Comparison of ENCODE assay signal across 23 mouse cellular contexts in the genomic region with DNA sequence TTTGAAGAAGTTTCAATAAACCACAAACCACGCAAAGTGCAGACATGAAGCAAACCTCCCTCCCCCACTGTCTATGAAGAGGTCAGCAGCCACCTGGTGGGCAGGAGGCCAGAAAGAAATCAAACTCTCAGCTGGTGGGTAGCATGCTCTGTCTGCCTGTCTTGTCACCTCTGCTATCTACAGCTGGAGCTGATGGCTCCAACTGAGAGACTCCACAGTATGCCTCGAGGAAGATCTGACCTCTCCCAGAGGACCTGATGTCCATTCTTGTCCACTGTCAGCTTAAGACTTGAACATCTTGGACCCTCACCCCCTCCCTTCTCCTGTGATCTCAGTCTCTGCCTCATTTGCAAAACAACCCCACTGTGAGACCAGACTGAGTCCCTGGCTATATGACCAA.
DNase-seq lines count a peak whose midpoint lies in the region; ATAC-seq and TF ChIP-seq lines count a peak whose summit lies in the region.
"Had no signal": no experiment of that assay in that cellular context is flagged by ENCODE, and none has a peak within 500 bp of the region (broad histone marks: within the 10 kb centered on the region; RNA-seq: fewer than 3 reads in every experiment).

No protein-coding gene starts in this region.

- no peak overlapping the region for H3K27ac ChIP-seq in kidney, embryonic 14.5 days (ENCODE audit: low read depth, low read length)
- no peak overlapping the region for H3K27ac ChIP-seq in thymus, adult 2 months (ENCODE audit: control insufficient read depth, insufficient read depth, low read length)
- H3K27ac ChIP-seq: embryonic facial prominence, embryonic 13.5 days; forebrain, embryonic 13.5 days; heart, adult 2 months; heart, embryonic 15.5 days; hindbrain, embryonic 14.5 days had no signal

- H3K27me3 ChIP-seq in kidney, embryonic 14.5 days (ENCODE audit: control insufficient read depth, insufficient read depth, low read length): no peaks in the 10 kb centered on the region
- no peaks in the 10 kb centered on the region for H3K27me3 ChIP-seq in thymus, adult 2 months (ENCODE audit: control insufficient read depth, insufficient read depth, low read length)
- H3K27me3 ChIP-seq: embryonic facial prominence, embryonic 13.5 days; forebrain, embryonic 13.5 days; heart, embryonic 15.5 days had no signal

- WGBS in kidney, embryonic 14.5 days: 34% methylated on average over 2 of the region's 2 CpGs
- WGBS in thymus, adult 2 months: 68% methylated on average over 2 of the region's 2 CpGs

- TF ChIP-seq CTCF in thymus, adult 2 months (IDR thresholded peaks at IDR 0.05; ENCODE audit: borderline replicate concordance, control insufficient read depth, extremely low read depth, insufficient read depth, low read length, poor library complexity): no peak

- no peaks in the 10 kb centered on the region for H3K36me3 ChIP-seq in kidney, embryonic 14.5 days (ENCODE audit: control insufficient read depth, insufficient read depth, low read length)
- H3K36me3 ChIP-seq in thymus, adult 2 months (ENCODE audit: control insufficient read depth, insufficient read depth, low read length): no peaks in the 10 kb centered on the region
- H3K36me3 ChIP-seq: embryonic facial prominence, embryonic 13.5 days; G1E; heart, embryonic 15.5 days had no signal

- no peaks in the 10 kb centered on the region for H3K9me3 ChIP-seq in kidney, embryonic 14.5 days (ENCODE audit: control insufficient read depth, low read length)
- H3K9me3 ChIP-seq: embryonic facial prominence, embryonic 13.5 days; forebrain, embryonic 13.5 days; heart, embryonic 15.5 days had no signal

- H3K4me3 ChIP-seq in kidney, embryonic 14.5 days (ENCODE audit: low read length): no peak overlapping the region
- H3K4me3 ChIP-seq in thymus, adult 2 months (ENCODE audit: control insufficient read depth, insufficient read depth, low read length): no peak overlapping the region
- H3K4me3 ChIP-seq: embryonic facial prominence, embryonic 13.5 days; forebrain, embryonic 13.5 days; heart, adult 2 months; heart, embryonic 15.5 days had no signal

- 0 out of 2 replicates have a peak, but pooled peaks cover 4% of the 10 kb centered on the region for H3K4me1 ChIP-seq in kidney, embryonic 14.5 days (ENCODE audit: control insufficient read depth, insufficient read depth, low read length)
- no peaks in the 10 kb centered on the region for H3K4me1 ChIP-seq in thymus, adult 2 months (replicated peaks; ENCODE audit: control insufficient read depth, insufficient read depth, low read length)
- H3K4me1 ChIP-seq: forebrain, embryonic 13.5 days; heart, embryonic 15.5 days had no signal

- TF ChIP-seq POLR2A in thymus, adult 2 months (IDR thresholded peaks at IDR 0.05; ENCODE audit: control insufficient read depth, extremely low read depth, insufficient read depth, low read length, poor library complexity): no peak

- no peak overlapping the region for H3K9ac ChIP-seq in kidney, embryonic 14.5 days (ENCODE audit: low read depth, low read length)
- H3K9ac ChIP-seq: embryonic facial prominence, embryonic 13.5 days; forebrain, embryonic 13.5 days; forebrain, postnatal 0 days; heart, embryonic 15.5 days; hindbrain, embryonic 14.5 days had no signal

- H3K4me2 ChIP-seq in kidney, embryonic 14.5 days (replicated peaks; ENCODE audit: low read depth, low read length): no peak overlapping the region
- H3K4me2 ChIP-seq: embryonic facial prominence, embryonic 13.5 days; forebrain, embryonic 13.5 days; heart, embryonic 11.5 days; heart, embryonic 15.5 days; hindbrain, embryonic 14.5 days had no signal

- DNase-seq in cerebellum, postnatal 10 days: peak; percentile 32 to 34
- no peak for DNase-seq in cerebellum, adult 18-20 months
- DNase-seq in kidney, adult 18-20 months: no peak
- DNase-seq in thymus, adult 2 months: peak; percentile 1
- no peak for DNase-seq in thymus, postnatal 36 days
- no peak for DNase-seq in ovary, adult 18-20 months (ENCODE audit: low spot score)
- DNase-seq: adrenal gland, postnatal 10 days; B cell, adult 2 months; cerebellum, adult 11 months; cerebellum, adult 9-10 months; embryo, embryonic 11 days; forebrain, postnatal 0 days; gastrocnemius, postnatal 14 days; heart, adult 2 months; heart, postnatal 14 days had no signal

- peak; percentile 71; the same call in 1 of the 2 replicates for ATAC-seq in kidney, embryonic 14.5 days (ENCODE audit: low FRiP score, low TSS enrichment)
- ATAC-seq: CD4-positive, CD25-positive, alpha-beta regulatory T cell, adult 4 months; forebrain, embryonic 13.5 days; forebrain, postnatal 0 days had no signal

Comparison
In these comparisons a context has a peak if more than half of its experiments do, and no peak if none do; other contexts are left out.
1. DNase-seq: peak in cerebellum, postnatal 10 days (2 of 2) and thymus, adult 2 months (single experiment); none in cerebellum, adult 18-20 months (0 of 2), kidney, adult 18-20 months (single experiment), thymus, postnatal 36 days (0 of 2) and ovary, adult 18-20 months (single experiment).